Mouse (Mus musculus) spleen, adult 18-20 months (tissue): Measurements from ENCODE around the gene C2cd3.
A peak's percentile ranks its signal among the peaks of the same experiment; 100 is the strongest.

Source experiments
- DNase-seq, 2 experiments: peaks; one replicate each; pipeline ENCODE4 v3.0.0; 2022; ENCODE audit warnings: mixed read lengths in 2 of 2

C2cd3 gene

DNA sequence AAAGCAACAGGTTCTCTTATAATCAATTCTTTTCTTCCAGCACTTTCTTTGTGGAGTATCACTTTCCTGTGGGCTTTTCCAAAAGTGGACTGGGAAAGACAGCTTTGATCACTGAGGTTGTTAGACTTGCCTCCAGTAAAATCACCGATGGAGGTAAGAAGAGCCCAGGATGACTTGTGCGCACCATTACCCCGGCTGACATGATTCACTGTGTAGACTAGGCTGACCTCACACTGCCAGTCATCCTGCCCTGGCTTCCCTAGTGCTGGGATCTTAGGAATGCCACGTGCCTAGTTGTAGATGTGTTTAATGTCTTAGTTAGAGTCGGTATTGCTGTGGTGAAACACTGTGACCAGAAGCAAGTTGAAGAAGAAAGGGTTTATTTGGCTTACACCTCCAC, 35.6 kb downstream of the C2cd3 start:
- DNase-seq: no peak

DNA sequence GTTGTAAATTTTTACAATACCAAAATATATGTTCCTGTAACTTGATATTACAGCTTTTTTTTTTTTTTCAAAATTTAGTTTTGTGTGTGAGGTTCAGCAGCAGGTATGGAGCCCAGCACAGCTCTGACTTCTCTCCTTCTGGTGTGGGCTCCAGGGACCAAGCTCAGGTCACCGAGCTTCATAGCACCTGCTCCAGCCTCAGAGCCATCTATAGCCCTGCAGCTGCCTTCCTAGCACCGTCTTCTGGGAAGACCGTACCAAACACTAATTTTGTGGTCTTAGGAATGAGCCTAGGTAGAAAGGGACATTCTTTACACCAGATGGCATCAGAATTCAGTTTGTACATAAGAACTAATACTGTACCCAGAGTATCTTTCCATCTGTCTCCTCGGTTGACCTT, 36.7 kb downstream of the C2cd3 start:
- DNase-seq: no peak

DNA sequence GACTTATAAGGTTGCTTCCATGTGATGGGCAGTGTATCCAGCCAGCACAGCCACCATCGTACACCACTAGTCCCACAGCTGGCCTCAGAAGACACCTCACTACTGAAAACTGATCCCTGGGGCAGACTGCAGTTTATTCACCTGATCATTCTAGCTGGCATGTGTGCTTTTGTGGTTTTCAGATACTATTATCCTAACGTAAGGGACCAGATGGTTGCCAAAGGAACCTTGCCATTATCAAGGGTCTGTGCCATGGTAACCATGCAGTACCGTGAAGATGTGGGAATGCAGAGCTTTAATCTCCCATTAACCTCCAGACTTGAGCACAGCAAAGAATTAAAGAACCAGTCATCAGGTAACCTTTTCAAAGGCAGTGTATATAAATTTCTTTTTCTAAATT, 53.8 kb downstream of the C2cd3 start:
- no peak for DNase-seq

DNA sequence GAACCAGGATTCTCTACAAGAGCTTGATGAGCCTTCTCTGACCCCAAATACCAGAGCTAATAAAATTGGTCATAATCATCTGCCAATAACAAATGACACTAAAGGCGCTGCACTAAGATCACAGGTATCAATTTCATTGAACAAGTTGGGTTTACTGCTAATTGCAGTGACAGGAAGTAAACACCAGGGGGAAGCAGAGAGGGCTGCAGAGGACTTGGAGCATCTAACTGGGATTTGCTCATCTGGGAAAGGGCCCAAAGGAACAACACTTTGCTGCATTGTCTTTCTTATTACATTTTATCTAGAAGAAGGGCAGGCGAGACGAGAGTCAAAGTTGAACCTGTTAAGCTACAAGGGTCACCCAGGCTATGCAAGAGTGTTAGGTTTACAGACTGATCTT, 57.1 kb downstream of the C2cd3 start:
- DNase-seq: peak in 1 of 2 experiments; percentile 34

- no peak for DNase-seq
Measured at GRCm38 (mm10) chr7:100429911-100430310, 57.9 kb downstream of the C2cd3 start.

DNA sequence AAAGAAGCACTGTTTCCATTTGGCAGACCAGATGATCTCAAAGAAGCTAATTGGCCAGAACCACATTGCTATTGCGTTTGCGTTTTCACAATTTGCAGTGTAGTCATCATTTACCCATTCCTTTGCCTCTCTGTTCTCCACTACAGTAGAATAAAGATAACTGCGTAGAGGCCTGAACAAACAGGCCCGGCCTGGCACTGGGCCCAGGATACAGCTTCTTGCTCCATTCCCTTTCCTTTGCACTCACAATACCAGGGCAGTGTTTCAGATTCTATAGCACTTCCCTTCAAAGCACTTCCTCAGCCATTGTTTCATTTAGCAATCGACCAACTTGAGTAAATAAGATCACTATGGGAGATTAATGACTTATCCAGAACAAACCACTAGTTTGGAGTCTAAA, 59.1 kb downstream of the C2cd3 start:
- DNase-seq: no peak

- no peak for DNase-seq
Measured at GRCm38 (mm10) chr7:100433295-100433694, 61.3 kb downstream of the C2cd3 start.

GRCm38 (mm10) chr7:100443728-100444127, 71.7 kb downstream of the C2cd3 start:
- DNase-seq: no peak

GRCm38 (mm10) chr7:100446271-100446670, 74.2 kb downstream of the C2cd3 start:
- no peak for DNase-seq

DNA sequence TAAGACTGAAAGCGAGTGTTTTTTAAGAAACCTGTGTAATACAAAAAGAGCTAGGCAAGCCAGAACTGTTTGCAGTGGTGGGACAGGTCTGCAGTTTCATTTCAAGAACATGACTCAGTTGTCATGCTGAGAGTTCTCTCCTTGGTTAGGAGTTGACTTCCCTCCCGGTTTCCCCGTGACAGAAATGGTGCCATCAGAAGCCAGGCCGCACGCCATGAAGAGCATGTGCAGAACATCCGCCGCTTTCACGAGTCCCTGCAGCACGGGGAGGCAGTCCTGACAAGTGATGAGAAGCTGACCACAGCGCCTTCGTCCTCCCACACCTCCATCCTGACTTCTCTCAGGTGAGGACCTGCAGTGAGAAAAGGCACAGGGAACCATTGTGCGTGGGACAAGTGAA, 76.5 kb downstream of the C2cd3 start:
- DNase-seq: no peak

GRCm38 (mm10) chr7:100448985-100449384, 77.0 kb downstream of the C2cd3 start:
- DNase-seq: no peak

- DNase-seq: no peak
Measured at GRCm38 (mm10) chr7:100458153-100458552, 86.1 kb downstream of the C2cd3 start.

GRCm38 (mm10) chr7:100459862-100460261, 87.8 kb downstream of the C2cd3 start:
- no peak for DNase-seq

GRCm38 (mm10) chr7:100461621-100462151, 89.7 kb downstream of the C2cd3 start:
- DNase-seq: peak; percentile 14 to 20

DNA sequence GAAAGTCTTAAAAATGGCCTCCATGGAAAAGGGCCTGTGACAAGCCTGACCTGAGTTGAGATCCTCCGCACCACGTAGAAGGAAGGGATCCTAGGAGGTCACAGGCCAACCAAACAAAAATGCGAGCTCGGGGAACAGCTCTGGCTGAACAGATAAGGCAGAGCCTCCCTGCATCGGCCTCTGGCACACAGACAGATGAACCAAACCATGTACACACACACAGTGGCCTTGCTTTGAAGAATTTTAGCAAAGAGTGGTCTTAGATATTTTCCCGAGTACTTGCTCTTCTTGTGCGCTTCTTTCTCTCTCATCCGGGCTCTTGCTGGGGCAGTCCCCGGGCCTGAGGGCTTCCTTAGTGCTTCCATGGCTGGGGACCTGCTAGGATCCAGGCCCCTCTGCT, 91.2 kb downstream of the C2cd3 start:
- no peak for DNase-seq

DNA sequence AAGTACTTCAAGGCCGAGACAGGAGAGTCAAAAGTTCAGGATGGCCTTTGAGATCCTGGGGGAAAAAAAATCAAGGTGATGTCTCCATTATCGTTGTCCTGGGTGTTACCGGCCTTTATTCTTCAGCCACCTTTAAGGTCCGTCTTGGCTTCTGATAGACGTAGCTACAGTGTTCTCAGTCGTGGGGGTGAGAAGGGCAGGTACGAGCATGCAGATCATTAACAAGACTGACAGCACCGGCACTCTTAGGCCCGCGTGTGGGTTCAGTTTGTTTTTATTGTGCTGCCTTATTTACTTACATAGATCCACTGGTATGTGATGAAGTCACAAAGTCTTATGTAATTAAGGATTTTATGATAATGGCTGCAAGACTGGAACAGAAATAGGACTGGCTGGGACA, 91.7 kb downstream of the C2cd3 start:
- DNase-seq: no peak

DNA sequence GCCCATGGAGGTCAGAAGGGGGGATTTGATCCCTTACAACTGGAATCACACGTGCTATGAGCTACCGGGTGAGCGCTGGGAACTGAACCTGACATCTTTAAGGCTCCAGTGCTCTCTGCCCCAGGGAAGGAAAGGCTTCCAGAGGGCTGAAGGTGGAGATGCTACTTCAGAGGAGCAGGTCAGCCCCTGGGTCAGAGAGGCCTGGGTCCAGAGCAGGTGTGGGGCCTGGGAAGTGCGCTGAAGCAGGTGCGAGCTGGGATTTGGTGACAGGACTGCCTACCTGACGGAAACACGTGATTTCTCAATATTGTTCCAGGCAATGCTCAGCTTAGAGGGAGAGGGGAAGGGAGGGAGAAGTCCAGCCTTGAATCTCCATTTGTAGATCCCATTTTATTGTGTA, 92.2 kb downstream of the C2cd3 start:
- DNase-seq: no peak

GRCm38 (mm10) chr7:100465248-100465647, 93.2 kb downstream of the C2cd3 start:
- DNase-seq: no peak

DNA sequence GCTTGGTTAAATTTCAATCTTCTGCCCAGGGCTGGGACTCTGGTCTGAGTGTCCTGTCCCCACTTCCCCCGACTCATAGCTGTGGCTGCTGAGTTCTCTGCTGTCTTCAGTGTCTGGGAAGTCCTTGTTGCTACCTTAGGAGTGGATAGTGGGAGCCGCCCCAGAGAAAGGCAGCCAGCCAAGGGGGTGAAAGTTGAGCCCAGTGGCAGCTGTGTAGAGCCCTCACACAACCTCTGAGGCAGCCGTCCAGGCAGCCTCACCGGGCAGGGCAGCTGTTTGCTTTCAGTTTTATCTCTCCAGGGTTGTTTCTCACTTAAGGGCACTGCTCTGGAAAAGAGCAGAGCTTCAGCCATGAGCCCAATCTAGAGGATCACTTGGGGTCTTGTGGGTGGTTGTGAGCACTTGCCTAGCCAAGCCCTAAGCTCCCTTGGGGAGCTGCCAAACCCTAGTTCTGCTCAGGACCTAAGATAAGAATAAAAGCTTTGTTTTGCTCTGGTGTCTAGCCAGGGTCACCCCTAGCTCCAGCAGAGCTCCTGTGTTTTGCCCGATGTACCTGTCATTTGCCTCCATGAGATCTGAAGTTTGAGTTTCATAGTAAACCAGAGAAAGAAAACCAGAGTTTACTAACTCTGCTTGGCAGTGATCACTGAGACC, 93.8 kb downstream of the C2cd3 start:
- DNase-seq: peak; percentile 22 to 26

GRCm38 (mm10) chr7:100466781-100467510, 94.9 kb downstream of the C2cd3 start:
- DNase-seq: no peak

- DNase-seq: no peak
Measured at GRCm38 (mm10) chr7:100468761-100469160, 96.7 kb downstream of the C2cd3 start.

- no peak for DNase-seq
Measured at GRCm38 (mm10) chr7:100469502-100469901, 97.5 kb downstream of the C2cd3 start.

GRCm38 (mm10) chr7:100470796-100471406, 98.9 kb downstream of the C2cd3 start:
- DNase-seq: no peak

DNA sequence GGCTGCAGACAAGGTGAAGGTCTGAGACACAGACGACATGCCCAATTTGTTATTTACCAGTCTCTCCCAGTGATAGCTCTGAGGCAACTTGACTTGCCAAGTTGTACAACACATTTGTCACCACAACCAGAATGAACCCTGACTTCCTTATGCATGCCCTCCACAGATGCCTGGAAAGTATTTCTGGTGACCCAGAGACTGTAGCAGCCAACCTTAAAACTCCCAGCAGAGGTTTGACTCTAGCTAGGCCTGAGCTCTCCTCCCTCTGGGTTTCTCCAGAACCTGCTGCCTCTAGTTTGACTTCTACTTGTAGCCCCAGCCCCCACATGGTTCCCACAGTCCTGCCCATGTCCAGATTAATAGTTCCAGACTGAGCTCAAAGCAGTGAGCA, 99.4 kb downstream of the C2cd3 start:
- no peak for DNase-seq
